Mouse (Mus musculus) lung, adult 2 months (tissue): ENCODE data around the gene Yif1b.

Experiments used
- CTCF ChIP-seq: fragments of 200-500 bp; IDR thresholded peaks from 2 replicates; pipeline ENCODE4 v1.5.1; 2011; ENCODE audit warnings: mild to moderate bottlenecking, low read length, control low read depth; ENCODE audit not compliant: insufficient read depth
- POLR2A ChIP-seq: fragments of 200-500 bp; IDR thresholded peaks from 2 replicates; pipeline ENCODE4 v1.6.1; 2011; ENCODE audit warnings: low read depth, mild to moderate bottlenecking, control low read depth, low read length, borderline replicate concordance; ENCODE audit errors: extremely low read depth

DNA sequence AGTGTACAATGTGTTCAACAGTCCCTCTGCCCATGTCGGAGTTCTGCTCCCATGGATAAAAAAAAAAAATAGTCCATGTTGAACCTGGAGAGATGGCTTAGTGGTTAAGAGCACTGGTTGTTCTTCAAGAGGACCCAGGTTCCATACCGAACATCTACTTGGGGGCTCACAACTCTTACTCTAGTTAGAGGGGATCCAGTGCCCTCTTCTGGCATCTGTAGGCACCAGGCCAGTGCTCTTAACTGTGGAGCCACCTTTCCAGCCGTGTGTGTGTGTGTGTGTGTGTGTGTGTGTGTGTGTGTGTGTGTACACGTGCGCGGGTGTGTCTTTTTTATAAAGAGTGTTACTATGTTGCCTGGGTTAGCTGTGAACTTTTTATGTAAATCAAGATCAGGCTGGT lies 35.6 kb upstream of the Yif1b start:
- TF ChIP-seq CTCF: no peak
- TF ChIP-seq POLR2A: no peak
